ENCODE assay signal across 13 mouse cellular contexts in genomic region chr19:29483386-29483785, GRCm38 (mm10).
"Had no signal": no experiment of that assay in that cellular context is flagged by ENCODE, and none has a peak within 500 bp of the region (broad histone marks: within the 10 kb centered on the region; RNA-seq: fewer than 3 reads in every experiment).

No protein-coding gene starts in this region.

- DNase-seq: kidney, adult 18-20 months; kidney, adult 9 months; kidney, postnatal 14 days; layer of hippocampus, postnatal 36 days; liver, embryonic 13.5 days; lung, adult 2 months; lung, postnatal 14 days; right cerebral cortex, postnatal 4 days; thymus, postnatal 25 days had no signal

- H3K27me3 ChIP-seq: liver, embryonic 13.5 days; megakaryocyte, embryonic 14.5 days; midbrain, embryonic 13.5 days; stomach, embryonic 15.5 days had no signal

- ATAC-seq: midbrain, embryonic 13.5 days; midbrain, embryonic 16.5 days had no signal
